Mouse (Mus musculus) cerebellum, adult 2 months (tissue): ENCODE data around the gene Rhov.

Source experiments
- CTCF ChIP-seq: fragments of 200-500 bp; IDR thresholded peaks from 2 replicates; pipeline ENCODE4 v1.5.1; 2011; ENCODE audit warnings: low read depth, mild to moderate bottlenecking, control low read depth, low read length, moderate library complexity, borderline replicate concordance; ENCODE audit not compliant: insufficient read depth
- POLR2A ChIP-seq: fragments of 200-500 bp; IDR thresholded peaks from 2 replicates; pipeline ENCODE4 v1.6.1; 2011; ENCODE audit warnings: low read length, control low read depth, borderline replicate concordance; ENCODE audit not compliant: insufficient read depth

GRCm38 (mm10) chr2:119281899-119282565 lies 11.0 kb upstream of the Rhov start:
- TF ChIP-seq POLR2A (no peak), CTCF (no peak)
